Mouse (Mus musculus) spleen, adult 2 months (tissue): ENCODE measurements around the gene Tmbim7. TPM values are rescaled to one million over a fixed set of nuclear protein-coding genes. Genes with fewer than 3 reads are reported as not detected.

Source experiments
- DNase-seq, 2 experiments: peaks; one replicate each; pipeline versions ENCODE4 v3.0.0 to v3.0.0-alpha.2; 2012 to 2021; ENCODE audit warnings: low spot score in 2 of 2, low read depth in 1 of 2
- H3K27ac ChIP-seq: fragments of 200-500 bp; 2 replicates; pipeline ENCODE4 v1.5.1; 2012; ENCODE audit warnings: low read length, inconsistent platforms; ENCODE audit not compliant: insufficient read depth
- H3K27me3 ChIP-seq: fragments of 200-500 bp; 2 replicates; pipeline ENCODE4 v1.6.1; 2012; ENCODE audit warnings: mild to moderate bottlenecking, moderate library complexity, low read length, inconsistent platforms; ENCODE audit not compliant: control insufficient read depth, insufficient read depth
- H3K36me3 ChIP-seq: fragments of 200-500 bp; 2 replicates; pipeline ENCODE4 v1.6.1; 2012; ENCODE audit warnings: mild to moderate bottlenecking, low read length, inconsistent platforms; ENCODE audit not compliant: control insufficient read depth, insufficient read depth
- H3K4me1 ChIP-seq: fragments of 200-500 bp; 2 replicates; pipeline ENCODE4 v1.6.1; 2011; ENCODE audit warnings: inconsistent platforms; ENCODE audit not compliant: control insufficient read depth, insufficient read depth, insufficient read length
- H3K4me3 ChIP-seq: fragments of 200-500 bp; 2 replicates; pipeline ENCODE4 v1.5.1; 2011; ENCODE audit warnings: mild to moderate bottlenecking, inconsistent platforms; ENCODE audit not compliant: insufficient read depth, insufficient read length; ENCODE audit errors: extremely low read depth
- CTCF ChIP-seq: fragments of 200-500 bp; IDR thresholded peaks from 2 replicates; pipeline ENCODE4 v1.5.1; 2011; ENCODE audit warnings: mild to moderate bottlenecking, inconsistent platforms; ENCODE audit not compliant: insufficient read depth, insufficient read length, insufficient replicate concordance; ENCODE audit errors: extremely low read depth
- POLR2A ChIP-seq: fragments of 200-500 bp; IDR thresholded peaks from 2 replicates; pipeline ENCODE4 v1.6.1; 2011; ENCODE audit warnings: low read depth, low read length, inconsistent platforms
- WGBS: fragments of 180-500 bp; shearing (Covaris S2); methylation state at CpG from one replicate; pipeline ENCODE4 v1.1.7; 2018; 5-methylcytosine and 5-hydroxymethylcytosine counted together
- polyA plus RNA-seq: library from polyadenylated mRNA; depleted of rRNA; stranded (reverse); fragments of >200 nt; gene quantifications from 2 replicates; pipeline ENCODE4 v1.2.3, GENCODE M21; 2012

Gene Tmbim7
- polyA plus RNA-seq, 1 experiment: not detected

GRCm38 (mm10) chr5:3692956-3693355 is 42.0 kb downstream of the Tmbim7 start:
- DNase-seq: no peak
- TF ChIP-seq POLR2A: no peak
- TF ChIP-seq CTCF: no peak
- no peak overlapping the region for H3K4me3 ChIP-seq
- 98% methylated on average over 9 of the region's 9 CpGs for WGBS
- peaks cover 20% of the 10 kb centered on the region for H3K36me3 ChIP-seq
- no peaks in the 10 kb centered on the region for H3K27me3 ChIP-seq
- H3K4me1 ChIP-seq: peaks cover 5% of the 10 kb centered on the region; the same call in 1 of the 2 replicates
- no peak overlapping the region for H3K27ac ChIP-seq

DNA sequence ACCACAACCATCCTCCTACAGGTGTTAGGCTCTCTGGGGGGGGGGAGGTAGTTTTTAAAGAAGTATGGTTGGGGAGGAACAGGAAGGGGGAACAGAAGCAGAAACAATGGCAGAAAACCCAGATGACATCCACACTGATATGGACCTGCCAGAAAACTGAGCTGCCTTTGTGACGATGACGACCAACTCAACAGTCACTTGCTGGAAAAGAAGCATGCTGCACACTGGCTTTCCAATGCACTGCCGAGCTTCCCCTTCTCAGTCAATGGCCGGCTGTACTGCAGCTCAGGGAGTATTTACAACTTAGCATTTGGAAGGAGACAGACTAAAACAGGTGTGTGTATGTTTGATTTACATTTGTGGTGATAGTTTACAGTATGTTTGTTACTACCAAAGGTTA is 44.2 kb downstream of the Tmbim7 start:
- no peak overlapping the region for H3K4me3 ChIP-seq
- H3K27me3 ChIP-seq: no peaks in the 10 kb centered on the region
- WGBS: 65% methylated on average over 4 of the region's 4 CpGs
- TF ChIP-seq CTCF: no peak
- TF ChIP-seq POLR2A: no peak
- DNase-seq: no peak
- H3K27ac ChIP-seq: peak overlapping the region; percentile 33
- H3K4me1 ChIP-seq: peaks cover 5% of the 10 kb centered on the region; the same call in 1 of the 2 replicates
- H3K36me3 ChIP-seq: peaks cover 24% of the 10 kb centered on the region

DNA sequence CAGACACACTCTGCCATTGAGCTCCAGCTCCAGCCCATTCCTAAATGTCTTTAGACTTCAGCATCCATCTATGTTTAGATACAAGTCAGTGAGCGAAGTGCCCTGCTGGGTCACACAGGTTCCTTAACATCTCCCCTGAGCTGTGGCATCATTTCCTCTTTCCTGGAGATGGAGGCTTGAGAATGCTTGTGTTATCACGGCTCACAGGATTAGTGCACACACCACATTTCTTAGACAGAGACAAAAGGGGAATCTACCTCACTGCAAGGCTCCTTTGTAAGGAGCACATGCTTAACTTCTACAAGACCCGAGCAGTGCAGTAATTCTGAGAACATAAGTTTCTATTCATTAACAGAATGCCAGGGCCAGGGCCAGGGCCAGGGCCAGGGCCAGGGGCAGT is 45.0 kb downstream of the Tmbim7 start:
- TF ChIP-seq CTCF (no peak), POLR2A (no peak)
- Histone ChIP-seq H3K36me3 (peaks cover 25% of the 10 kb centered on the region), H3K4me3 (no peak overlapping the region), H3K27ac (no peak overlapping the region), H3K4me1 (peaks cover 5% of the 10 kb centered on the region; the same call in 1 of the 2 replicates), H3K27me3 (no peaks in the 10 kb centered on the region)
- DNase-seq: no peak
- 55% methylated on average over 3 of the region's 3 CpGs for WGBS

GRCm38 (mm10) chr5:3700025-3700424 is 49.0 kb downstream of the Tmbim7 start:
- H3K4me3 ChIP-seq: no peak overlapping the region
- H3K27ac ChIP-seq: no peak overlapping the region
- H3K4me1 ChIP-seq: peaks cover 5% of the 10 kb centered on the region; the same call in 1 of the 2 replicates
- WGBS: 95% methylated on average over 5 of the region's 5 CpGs
- no peak for DNase-seq
- TF ChIP-seq POLR2A (no peak), CTCF (no peak)
- H3K27me3 ChIP-seq: no peaks in the 10 kb centered on the region
- peaks cover 16% of the 10 kb centered on the region for H3K36me3 ChIP-seq

GRCm38 (mm10) chr5:3702180-3702579 is 51.2 kb downstream of the Tmbim7 start:
- Histone ChIP-seq H3K27ac (no peak overlapping the region), H3K4me3 (no peak overlapping the region), H3K4me1 (no peaks in the 10 kb centered on the region), H3K27me3 (no peaks in the 10 kb centered on the region), H3K36me3 (peaks cover 18% of the 10 kb centered on the region)
- no peak for DNase-seq
- 93% methylated on average over 4 of the region's 4 CpGs for WGBS
- TF ChIP-seq POLR2A (no peak), CTCF (no peak)

- H3K27ac ChIP-seq: no peak overlapping the region
- H3K4me1 ChIP-seq: no peaks in the 10 kb centered on the region
- H3K27me3 ChIP-seq: no peaks in the 10 kb centered on the region
- 93% methylated on average over 5 of the region's 5 CpGs for WGBS
- no peak for DNase-seq
- peaks cover 15% of the 10 kb centered on the region for H3K36me3 ChIP-seq
- TF ChIP-seq POLR2A (no peak), CTCF (no peak)
- no peak overlapping the region for H3K4me3 ChIP-seq
These were observed 64.8 kb downstream of the Tmbim7 start for GRCm38 (mm10) chr5:3715800-3716199.

DNA sequence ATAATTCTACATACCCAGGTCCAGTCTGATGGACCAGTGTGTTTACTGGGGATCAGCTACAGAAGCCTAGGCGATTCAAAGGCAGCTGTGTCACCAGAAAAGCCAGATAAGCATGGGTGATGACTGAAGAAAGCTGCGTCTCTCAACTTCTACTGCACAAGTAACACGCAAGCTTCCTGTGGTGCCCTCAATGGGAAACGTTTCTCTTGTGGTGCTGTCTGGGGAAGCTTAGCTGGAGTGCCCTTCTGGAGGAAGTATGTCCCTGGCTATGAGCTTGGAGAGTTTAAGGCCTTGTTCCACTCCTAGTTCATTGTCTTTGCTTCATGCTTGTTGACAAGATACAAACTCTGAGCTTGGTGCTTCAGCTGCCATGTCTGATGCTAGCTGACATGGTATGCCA is 68.4 kb downstream of the Tmbim7 start:
- Histone ChIP-seq H3K4me3 (no peak overlapping the region), H3K27ac (no peak overlapping the region), H3K27me3 (no peaks in the 10 kb centered on the region), H3K36me3 (peaks cover 18% of the 10 kb centered on the region), H3K4me1 (no peaks in the 10 kb centered on the region)
- no peak for DNase-seq
- 89% methylated on average over 4 of the region's 4 CpGs for WGBS
- TF ChIP-seq POLR2A (no peak), CTCF (no peak)
